Mouse (Mus musculus) hindlimb bud, embryonic 11.5 days (tissue): ENCODE results near the gene Ptrhd1.

ENCODE experiments used
- DNase-seq: peaks from one replicate; pipeline ENCODE4 v3.0.0-alpha.2; 2012; ENCODE audit warnings: low read depth, low spot score; ENCODE audit errors: extremely low spot score

Gene Ptrhd1

GRCm38 (mm10) chr12:4243805-4244204 lies 10.0 kb downstream of the Ptrhd1 start:
- no peak for DNase-seq

GRCm38 (mm10) chr12:4245742-4246141 lies 11.9 kb downstream of the Ptrhd1 start:
- DNase-seq, result no peak

GRCm38 (mm10) chr12:4249786-4250185 lies 16.0 kb downstream of the Ptrhd1 start:
- no peak for DNase-seq

GRCm38 (mm10) chr12:4252742-4253655 lies 19.2 kb downstream of the Ptrhd1 start:
- no peak for DNase-seq

GRCm38 (mm10) chr12:4267765-4268164 lies 33.9 kb downstream of the Ptrhd1 start:
- DNase-seq, result no peak

GRCm38 (mm10) chr12:4271078-4271477 lies 37.3 kb downstream of the Ptrhd1 start:
- no peak for DNase-seq

- DNase-seq, result no peak
Observed at GRCm38 (mm10) chr12:4278978-4279755, 45.3 kb downstream of the Ptrhd1 start.

- no peak for DNase-seq
Observed at GRCm38 (mm10) chr12:4279878-4280277, 46.1 kb downstream of the Ptrhd1 start.

- no peak for DNase-seq
Observed at GRCm38 (mm10) chr12:4285186-4285585, 51.4 kb downstream of the Ptrhd1 start.
